ENCODE assay signal across 33 mouse cellular contexts in the genomic region with DNA sequence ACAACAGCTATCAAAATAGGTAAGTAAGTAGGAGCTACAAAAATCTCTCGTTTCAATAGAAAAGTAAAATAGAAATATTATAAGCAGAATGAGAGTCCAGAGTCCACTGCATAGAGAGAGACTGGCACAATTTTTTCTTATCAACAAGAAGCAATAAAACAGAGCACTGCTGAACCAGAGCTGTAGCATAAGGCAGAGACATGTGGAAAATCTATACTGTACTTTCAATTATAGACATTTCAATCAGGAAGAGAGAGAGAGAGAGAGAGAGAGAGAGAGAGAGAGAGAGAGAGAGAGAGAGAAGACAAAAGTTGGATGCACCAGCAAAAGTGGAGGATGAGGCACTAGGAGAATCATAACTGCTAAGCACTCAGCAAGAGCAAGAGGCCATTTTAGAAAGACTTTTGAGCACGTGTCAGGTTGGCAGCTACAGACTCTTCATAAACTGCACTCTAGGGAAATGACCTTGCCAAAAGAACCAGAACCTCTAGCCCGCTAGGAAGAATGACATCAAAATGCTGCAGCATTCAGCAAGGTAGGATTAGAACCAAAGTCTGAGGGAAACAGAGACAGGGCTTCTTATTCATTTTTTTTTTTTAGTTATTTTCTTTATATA. TPM values are rescaled to one million over a fixed set of nuclear protein-coding genes. Genes with fewer than 3 reads are reported as not detected.
"Had no signal": no experiment of that assay in that cellular context is flagged by ENCODE, and none has a peak within 500 bp of the region (broad histone marks: within the 10 kb centered on the region; RNA-seq: fewer than 3 reads in every experiment).

No protein-coding gene starts in this region.

- H3K4me1 ChIP-seq: heart, embryonic 13.5 days; heart, embryonic 15.5 days; hindbrain, embryonic 13.5 days; hindbrain, embryonic 15.5 days; limb, embryonic 10.5 days; limb, embryonic 12.5 days; liver, embryonic 13.5 days had no signal

- H3K9me3 ChIP-seq: heart, embryonic 13.5 days; heart, embryonic 15.5 days; hindbrain, embryonic 13.5 days; hindbrain, embryonic 15.5 days; limb, embryonic 10.5 days; limb, embryonic 12.5 days; liver, embryonic 13.5 days had no signal

- ATAC-seq: hindbrain, postnatal 0 days had no signal

- H3K36me3 ChIP-seq: heart, embryonic 13.5 days; heart, embryonic 15.5 days; hindbrain, embryonic 13.5 days; hindbrain, embryonic 15.5 days; limb, embryonic 10.5 days; limb, embryonic 12.5 days; liver, embryonic 13.5 days had no signal

- H3K9ac ChIP-seq: heart, embryonic 13.5 days; heart, embryonic 15.5 days; hindbrain, embryonic 13.5 days; hindbrain, embryonic 15.5 days; limb, embryonic 12.5 days; liver, embryonic 13.5 days had no signal

- H3K4me2 ChIP-seq: heart, embryonic 11.5 days; heart, embryonic 13.5 days; heart, embryonic 15.5 days; hindbrain, embryonic 13.5 days; hindbrain, embryonic 15.5 days; limb, embryonic 12.5 days; liver, embryonic 11.5 days; liver, embryonic 13.5 days had no signal

- H3K27ac ChIP-seq: gastrocnemius, adult 2 months; heart, embryonic 13.5 days; heart, embryonic 15.5 days; hindbrain, embryonic 13.5 days; hindbrain, embryonic 15.5 days; hindbrain, postnatal 0 days; limb, embryonic 10.5 days; limb, embryonic 12.5 days; liver, embryonic 13.5 days had no signal

- H3K4me3 ChIP-seq: gastrocnemius, adult 2 months; heart, embryonic 13.5 days; heart, embryonic 15.5 days; hindbrain, embryonic 13.5 days; hindbrain, embryonic 15.5 days; limb, embryonic 10.5 days; limb, embryonic 12.5 days; liver, embryonic 13.5 days had no signal

- H3K27me3 ChIP-seq: heart, embryonic 13.5 days; heart, embryonic 15.5 days; hindbrain, embryonic 13.5 days; hindbrain, embryonic 15.5 days; limb, embryonic 12.5 days; liver, embryonic 13.5 days had no signal

- DNase-seq: gastrocnemius, adult 2 months; gastrocnemius, postnatal 14 days; gastrocnemius, postnatal 36 days; heart, adult 18-20 months; heart, postnatal 14 days; heart, postnatal 36 days; kidney, postnatal 10 days; layer of hippocampus, adult 9-11 months; layer of hippocampus, postnatal 36 days; liver; liver, embryonic 13.5 days had no signal

RNA-seq across cellular contexts. Expression of a gene that starts 26.3 kb away (rescaled TPM):
- total RNA-seq: gastrocnemius, adult 2 months; gastrocnemius, postnatal 14 days; gastrocnemius, postnatal 36 days; heart, adult 18-20 months; heart, postnatal 14 days; heart, postnatal 36 days; hindbrain, postnatal 0 days; layer of hippocampus, adult 18-20 months; layer of hippocampus, postnatal 14 days; layer of hippocampus, postnatal 36 days had no signal
- polyA plus RNA-seq: frontal cortex, adult 2 months; heart, embryonic 11.5 days; heart, postnatal 0 days; hindbrain, embryonic 11.5 days; hindbrain, embryonic 13.5 days; hindbrain, embryonic 15.5 days; hindbrain, postnatal 0 days; kidney, embryonic 14.5 days; liver, embryonic 11.5 days had no signal

RNA-seq across cellular contexts. Expression of a gene that starts 38.8 kb away (rescaled TPM):
- total RNA-seq: gastrocnemius, adult 2 months; gastrocnemius, postnatal 14 days; gastrocnemius, postnatal 36 days; heart, adult 18-20 months; heart, postnatal 14 days; heart, postnatal 36 days; hematopoietic stem cell, adult 5-6 weeks; left cerebral cortex, adult 18-20 months; left cerebral cortex, postnatal 36 days had no signal
- polyA plus RNA-seq: frontal cortex, adult 2 months; gonadal fat pad, adult 2 months; heart, embryonic 11.5 days; heart, embryonic 13.5 days; heart, postnatal 0 days; hindbrain, embryonic 11.5 days; hindbrain, embryonic 13.5 days; hindbrain, embryonic 15.5 days; hindbrain, postnatal 0 days; intestine, embryonic 14.5 days; kidney, embryonic 14.5 days; kidney, embryonic 16.5 days; large intestine, adult 2 months; limb, embryonic 10.5 days; liver, embryonic 11.5 days; liver, embryonic 13.5 days had no signal
